Mouse (Mus musculus) intestine, embryonic 16.5 days (tissue): Measurements from ENCODE around the gene Acot5. TPM values are rescaled to one million over a fixed set of nuclear protein-coding genes. Genes with fewer than 3 reads are reported as not detected.
"Not testable (repeated sequence)": the region's sequence is repeated elsewhere in the genome, so short reads cannot be mapped to it uniquely, and the experiment has no call there.

Experiments used
- ATAC-seq: fragments of 200-750 bp; cut with Nextera tagmentation; 2 replicates; pipeline ENCODE4 v1.8.0; 2017; ENCODE audit warnings: moderate TSS enrichment, moderate library complexity
- H3K27ac ChIP-seq: fragments of 300-500 bp; sonication (generic); 2 replicates; pipeline ENCODE4 v1.5.1; 2014; ENCODE audit warnings: mild to moderate bottlenecking, low read length
- H3K27me3 ChIP-seq: fragments of 300-500 bp; sonication (generic); replicated peaks from 2 replicates; pipeline ENCODE4 v1.6.1; 2014; ENCODE audit warnings: low read length, control low read depth, mixed read lengths; ENCODE audit not compliant: control insufficient read depth, insufficient read depth
- H3K36me3 ChIP-seq: fragments of 300-500 bp; sonication (generic); 2 replicates; pipeline ENCODE4 v1.6.1; 2014; ENCODE audit warnings: low read length, control low read depth; ENCODE audit not compliant: control insufficient read depth, insufficient read depth
- H3K4me1 ChIP-seq: fragments of 300-500 bp; sonication (generic); 2 replicates; pipeline ENCODE4 v1.6.1; 2014; ENCODE audit warnings: low read length, control low read depth, mixed read lengths; ENCODE audit not compliant: control insufficient read depth, insufficient read depth
- H3K4me2 ChIP-seq: fragments of 300-500 bp; sonication (generic); 2 replicates; pipeline ENCODE4 v1.6.1; 2014; ENCODE audit warnings: low read depth, low read length, control low read depth
- H3K4me3 ChIP-seq: fragments of 300-500 bp; sonication (generic); 2 replicates; pipeline ENCODE4 v1.5.1; 2014; ENCODE audit warnings: mild to moderate bottlenecking, low read length
- H3K9ac ChIP-seq: fragments of 300-500 bp; sonication (generic); 2 replicates; pipeline ENCODE4 v1.6.1; 2014; ENCODE audit warnings: low read depth, low read length
- H3K9me3 ChIP-seq: fragments of 300-500 bp; sonication (generic); 2 replicates; pipeline ENCODE4 v1.6.1; 2016; ENCODE audit warnings: low read length, control low read depth; ENCODE audit not compliant: control insufficient read depth
- WGBS: fragments of 180-500 bp; shearing (Covaris S2); extraction: QIAGEN DNeasy Blood & Tissue Kit; methylation state at CpG from one replicate; pipeline ENCODE4 v1.1.7; 2014; 5-methylcytosine and 5-hydroxymethylcytosine counted together
- polyA plus RNA-seq: library from polyadenylated mRNA; unstranded; fragments of >200 nt; fragmentation: Nextera tagmentation; extraction: Ambion mirVana; gene quantifications from 2 replicates; pipeline ENCODE4 v1.2.1, GENCODE M21; 2015

The Acot5 gene
- polyA plus RNA-seq, 1 experiment from 2014 or later: 0.28 TPM

DNA sequence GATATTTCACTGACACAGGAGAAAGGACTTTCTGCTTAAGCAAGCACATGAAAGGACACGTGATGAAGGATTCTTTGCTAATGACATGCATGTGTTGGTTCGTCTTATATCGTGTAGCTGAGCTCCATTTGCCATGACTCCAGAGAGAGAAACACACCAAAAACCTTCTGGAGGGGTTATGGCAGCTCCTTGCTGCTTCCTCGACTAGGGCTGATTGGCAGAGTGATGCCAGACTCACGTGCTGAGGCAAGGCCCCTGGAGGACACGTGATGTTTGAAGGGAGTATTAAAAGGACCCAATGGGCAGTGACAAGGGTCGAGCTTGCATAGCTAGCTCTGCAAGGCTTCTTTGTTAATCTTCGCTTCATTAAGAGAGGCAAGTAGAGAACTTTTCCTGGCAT is 829 bp upstream of the Acot5 start:
- ATAC-seq: no peak
- Histone ChIP-seq H3K36me3 (no peaks in the 10 kb centered on the region), H3K9me3 (no peaks in the 10 kb centered on the region), H3K4me1 (no peaks in the 10 kb centered on the region), H3K4me2 (no peak overlapping the region), H3K27me3 (no peaks in the 10 kb centered on the region), H3K27ac (no peak overlapping the region), H3K9ac (no peak overlapping the region), H3K4me3 (no peak overlapping the region)
- 69% methylated on average over 8 of the region's 8 CpGs for WGBS

DNA sequence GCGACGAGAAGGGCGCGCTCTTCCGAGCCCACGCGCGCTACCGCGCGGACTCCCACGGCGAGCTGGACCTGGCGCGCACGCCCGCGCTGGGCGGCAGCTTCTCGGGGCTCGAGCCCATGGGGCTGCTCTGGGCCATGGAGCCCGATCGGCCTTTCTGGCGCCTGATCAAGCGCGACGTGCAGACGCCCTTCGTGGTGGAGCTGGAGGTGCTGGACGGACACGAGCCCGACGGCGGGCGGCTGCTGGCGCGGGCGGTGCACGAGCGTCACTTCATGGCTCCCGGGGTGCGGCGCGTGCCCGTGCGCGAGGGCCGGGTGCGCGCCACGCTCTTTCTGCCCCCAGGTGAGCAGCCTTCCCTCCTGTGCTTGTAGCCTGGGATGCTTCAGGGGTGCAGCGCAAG is 457 bp downstream of the Acot5 start:
- 3% methylated on average over 39 of the region's 52 CpGs for WGBS
- not testable (repeated sequence) for H3K27me3 ChIP-seq, H3K36me3 ChIP-seq, H3K4me1 ChIP-seq, H3K27ac ChIP-seq, H3K9me3 ChIP-seq
- peak; percentile 23; the same call in 1 of the 2 replicates for ATAC-seq
- peak overlapping the region; percentile 81 for H3K4me2 ChIP-seq
- peak overlapping the region; percentile 47 for H3K4me3 ChIP-seq
- peak overlapping the region; percentile 61 for H3K9ac ChIP-seq

DNA sequence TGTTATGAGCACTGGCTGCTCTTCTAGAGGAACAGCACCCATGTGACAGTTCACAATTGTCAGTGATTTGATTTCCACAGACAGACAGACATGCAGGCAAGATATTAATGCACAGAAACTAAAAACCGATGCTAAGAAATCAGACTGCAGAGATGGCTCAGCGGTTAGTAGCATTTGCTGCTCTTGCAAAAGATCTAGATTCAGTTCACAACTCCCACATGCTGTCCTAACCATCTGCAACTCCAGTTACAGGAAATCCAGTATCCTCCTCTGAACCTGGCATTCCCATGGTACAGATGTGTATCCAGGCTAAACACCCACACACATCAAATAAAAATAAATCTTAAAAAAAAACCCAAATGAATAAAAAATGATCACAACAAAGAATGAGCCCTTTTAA is 2.6 kb downstream of the Acot5 start:
- Histone ChIP-seq H3K4me2 (no peak overlapping the region), H3K27me3 (no peaks in the 10 kb centered on the region), H3K27ac (no peak overlapping the region), H3K9me3 (no peaks in the 10 kb centered on the region), H3K9ac (no peak overlapping the region), H3K4me3 (no peak overlapping the region), H3K4me1 (no peaks in the 10 kb centered on the region), H3K36me3 (no peaks in the 10 kb centered on the region)
- ATAC-seq: no peak
- 91% methylated on average over 2 of the region's 2 CpGs for WGBS

DNA sequence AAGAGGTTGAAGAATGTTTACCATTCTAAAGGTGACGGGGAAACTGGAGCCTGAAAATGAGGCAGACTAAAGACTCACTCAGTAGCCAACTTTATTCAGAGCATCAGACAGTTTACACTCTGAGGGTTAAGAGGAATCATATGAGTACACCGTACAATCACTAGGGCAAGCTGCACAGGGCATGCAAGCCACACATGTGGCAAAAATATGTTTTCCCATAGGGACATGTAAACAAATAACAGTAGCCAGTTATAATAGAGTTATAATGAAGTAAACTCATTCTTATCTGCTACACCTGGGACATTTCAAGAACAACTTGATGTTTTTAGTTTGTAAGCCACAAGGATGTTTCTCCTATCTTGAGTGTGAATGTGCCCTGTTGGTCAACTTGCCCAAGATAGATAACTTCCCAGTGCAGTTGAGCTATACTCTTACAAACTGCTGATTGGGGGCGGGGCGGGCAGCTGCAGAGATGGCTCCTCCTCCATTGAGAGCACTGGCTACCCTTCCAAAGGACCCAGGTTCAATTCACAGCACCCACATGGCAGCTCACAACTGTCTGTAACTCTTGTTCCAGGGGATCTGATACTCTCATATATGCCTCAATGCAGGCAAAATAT is 8.4 kb downstream of the Acot5 start:
- Histone ChIP-seq H3K9ac (no peak overlapping the region), H3K36me3 (no peaks in the 10 kb centered on the region)
- 83% methylated on average over 4 of the region's 4 CpGs for WGBS

DNA sequence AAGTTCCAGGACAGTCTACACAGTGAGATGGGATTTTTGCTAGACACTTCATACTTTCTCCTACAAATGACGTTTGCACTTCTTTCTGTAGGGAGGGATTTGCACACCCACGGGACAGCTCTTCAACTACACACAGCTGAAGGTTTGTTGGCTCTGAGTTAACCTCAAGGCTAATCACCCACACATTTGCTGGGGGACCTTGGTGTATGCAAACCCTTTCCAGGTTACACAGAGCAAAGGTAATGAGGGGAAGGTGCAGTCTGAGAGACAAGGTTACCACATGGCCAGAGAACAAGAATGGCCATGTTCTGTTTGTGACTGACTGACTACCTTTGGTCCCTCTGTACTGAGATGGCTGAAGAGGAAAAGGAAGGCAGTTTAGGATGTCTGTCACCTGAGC is 14.7 kb downstream of the Acot5 start:
- ATAC-seq: peak; percentile 29; the same call in 1 of the 2 replicates
- no peaks in the 10 kb centered on the region for H3K27me3 ChIP-seq
- H3K4me1 ChIP-seq: no peaks in the 10 kb centered on the region
- H3K4me3 ChIP-seq: no peak overlapping the region
- no peaks in the 10 kb centered on the region for H3K36me3 ChIP-seq
- no peak overlapping the region for H3K9ac ChIP-seq
- no peak overlapping the region for H3K4me2 ChIP-seq
- peak overlapping the region; percentile 77 for H3K27ac ChIP-seq
- 0 out of 2 replicates have a peak, but pooled peaks cover 3% of the 10 kb centered on the region for H3K9me3 ChIP-seq
- 71% methylated on average over 2 of the region's 2 CpGs for WGBS

More for the DNA sequence above, 8.4 kb downstream of the Acot5 start:
- H3K27me3 ChIP-seq: no peaks in the 10 kb centered on the region
- no peak overlapping the region for H3K27ac ChIP-seq
- H3K4me3 ChIP-seq: no peak overlapping the region
- ATAC-seq: no peak
- H3K9me3 ChIP-seq: no peaks in the 10 kb centered on the region
- no peak overlapping the region for H3K4me2 ChIP-seq
- H3K4me1 ChIP-seq: no peaks in the 10 kb centered on the region

DNA sequence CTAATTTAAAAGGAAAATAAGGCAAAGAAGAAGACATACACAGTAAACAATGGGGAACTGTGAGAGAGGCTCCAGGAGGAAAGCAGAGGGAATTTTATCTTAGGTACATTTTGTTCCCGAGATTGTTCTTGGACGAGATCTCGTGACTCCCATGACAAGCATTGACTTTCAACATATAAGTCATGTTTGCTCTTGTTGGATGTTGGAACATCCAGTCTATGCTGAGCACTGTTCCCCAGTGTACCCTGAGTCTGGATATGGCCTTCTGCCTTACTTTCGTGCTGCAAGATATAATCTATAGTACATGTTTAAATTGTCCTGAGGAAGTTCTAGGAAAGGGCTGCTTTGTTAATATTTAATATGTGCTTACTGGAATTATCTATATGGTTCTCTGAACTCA is 15.5 kb downstream of the Acot5 start:
- peak; percentile 93 for ATAC-seq
- H3K4me1 ChIP-seq: no peaks in the 10 kb centered on the region
- H3K9me3 ChIP-seq: peaks cover 3% of the 10 kb centered on the region; the same call in 1 of the 2 replicates
- H3K9ac ChIP-seq: no peak overlapping the region
- H3K36me3 ChIP-seq: no peaks in the 10 kb centered on the region
- peak overlapping the region; percentile 77 for H3K27ac ChIP-seq
- WGBS: 58% methylated on average over 4 of the region's 4 CpGs
- no peak overlapping the region for H3K4me3 ChIP-seq
- H3K4me2 ChIP-seq: no peak overlapping the region
- H3K27me3 ChIP-seq: no peaks in the 10 kb centered on the region

DNA sequence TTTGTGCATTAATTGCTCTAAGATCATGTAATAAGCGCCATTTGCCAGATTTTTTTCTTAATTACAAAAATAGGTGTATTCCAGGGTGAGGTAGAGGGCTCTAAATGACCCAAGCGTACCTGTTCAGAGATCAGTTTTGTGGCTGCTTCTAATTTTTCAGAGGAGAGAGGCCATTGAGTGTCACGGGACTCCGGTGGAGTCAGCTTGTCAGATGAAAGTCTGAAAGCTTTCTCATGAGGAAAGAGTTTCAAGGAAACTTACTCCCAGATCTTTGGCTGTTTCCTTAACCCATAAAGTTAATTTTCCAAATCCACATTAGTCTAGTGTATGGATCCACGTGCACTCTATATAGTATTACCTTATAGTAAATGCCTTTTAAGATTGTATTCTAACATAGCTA is 25.5 kb downstream of the Acot5 start:
- not testable (repeated sequence) for H3K27ac ChIP-seq, H3K9me3 ChIP-seq, H3K9ac ChIP-seq, H3K4me3 ChIP-seq, H3K36me3 ChIP-seq, H3K4me1 ChIP-seq, H3K4me2 ChIP-seq, H3K27me3 ChIP-seq, ATAC-seq
- 88% methylated on average over 5 of the region's 5 CpGs for WGBS

DNA sequence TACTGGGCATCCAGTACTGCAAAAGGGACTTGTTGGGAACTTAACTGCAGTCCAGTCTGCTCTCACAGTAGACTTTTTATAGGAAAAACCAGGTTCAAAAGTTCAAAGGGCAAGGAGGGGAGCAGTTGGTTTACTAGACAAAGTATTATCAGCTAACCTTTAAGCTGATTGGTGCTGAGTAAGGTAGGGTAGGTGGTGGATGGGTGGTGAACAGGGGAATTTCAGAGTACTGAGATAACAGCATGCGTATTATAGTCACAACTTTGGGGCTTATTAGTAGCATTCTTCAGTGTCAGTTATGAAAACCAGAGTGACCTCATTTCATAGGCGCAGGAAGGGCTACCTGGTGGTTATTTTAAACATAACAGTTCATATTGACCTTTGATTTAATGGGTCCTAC is 30.5 kb downstream of the Acot5 start:
- Histone ChIP-seq H3K27ac (no peak overlapping the region), H3K9ac (no peak overlapping the region), H3K27me3 (no peaks in the 10 kb centered on the region), H3K9me3 (no peaks in the 10 kb centered on the region), H3K4me1 (no peaks in the 10 kb centered on the region), H3K36me3 (no peaks in the 10 kb centered on the region), H3K4me2 (no peak overlapping the region), H3K4me3 (no peak overlapping the region)
- 85% methylated on average over 2 of the region's 2 CpGs for WGBS
- ATAC-seq: peak; percentile 81

DNA sequence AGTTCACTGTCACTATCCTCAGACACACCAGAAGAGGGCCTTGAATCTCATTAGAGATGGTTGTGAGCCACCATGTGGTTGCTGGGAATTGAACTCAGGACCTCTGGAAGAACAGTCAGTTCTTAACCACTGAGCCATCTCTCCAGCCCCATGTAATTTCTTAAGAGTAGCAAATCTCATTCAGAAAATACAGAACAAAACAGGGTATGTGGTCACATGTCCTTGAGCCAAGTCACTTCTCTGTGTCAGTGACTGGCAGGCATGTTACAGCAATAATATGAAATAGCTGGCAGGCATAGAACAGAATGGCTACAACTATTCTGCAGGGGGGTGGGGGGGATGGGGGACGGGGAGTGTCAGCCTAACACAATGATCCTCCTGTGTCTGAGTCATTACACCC is 30.9 kb downstream of the Acot5 start:
- Histone ChIP-seq H3K4me2 (peak overlapping the region; percentile 91), H3K9ac (no peak overlapping the region), H3K4me3 (no peak overlapping the region), H3K27me3 (no peaks in the 10 kb centered on the region), H3K36me3 (no peaks in the 10 kb centered on the region), H3K9me3 (no peaks in the 10 kb centered on the region), H3K27ac (no peak overlapping the region; the same call in 1 of the 2 replicates), H3K4me1 (no peaks in the 10 kb centered on the region)
- ATAC-seq: no peak
- 56% methylated on average over 1 of the region's 1 CpGs for WGBS
